Mouse (Mus musculus) ZHBTc4 (cell line): Measurements from ENCODE around the gene Adam33.

ENCODE experiments used
- DNase-seq: peaks from one replicate; pipeline ENCODE4 v3.0.0-alpha.2; 2011; ENCODE audit warnings: low read depth, low spot score

Gene Adam33

GRCm38 (mm10) chr2:131029065-131029935, 34.3 kb downstream of the Adam33 start:
- no peak for DNase-seq

GRCm38 (mm10) chr2:131026941-131027340, 36.7 kb downstream of the Adam33 start:
- DNase-seq: no peak

GRCm38 (mm10) chr2:131025230-131025629, 38.4 kb downstream of the Adam33 start:
- DNase-seq: no peak

GRCm38 (mm10) chr2:131010566-131010965, 53.0 kb downstream of the Adam33 start:
- DNase-seq: no peak

GRCm38 (mm10) chr2:131009123-131009522, 54.5 kb downstream of the Adam33 start:
- DNase-seq: no peak
